Mouse (Mus musculus): ENCODE data around the gene H2-K1.

- TF ChIP-seq CTCF (IDR thresholded peaks at IDR 0.05; ENCODE audit: borderline replicate concordance, control insufficient read depth, extremely low read depth, insufficient read depth, low read length, poor library complexity) (no peak), POLR2A (IDR thresholded peaks at IDR 0.05; ENCODE audit: control insufficient read depth, extremely low read depth, insufficient read depth, low read length, poor library complexity) (no peak)
Measured at GRCm38 (mm10) chr17:34021539-34022413, 21.6 kb upstream of the H2-K1 start.
